Mouse (Mus musculus) intestine, embryonic 14.5 days (tissue): ENCODE measurements around the gene Tmeff2. TPM values are rescaled to one million over a fixed set of nuclear protein-coding genes. Genes with fewer than 3 reads are reported as not detected.

Source experiments
- ATAC-seq: fragments of 200-750 bp; cut with Nextera tagmentation; replicated peaks from 2 replicates; pipeline ENCODE4 v1.8.0; 2017; ENCODE audit warnings: low read depth, moderate number of reproducible peaks, moderate TSS enrichment, moderate library complexity; ENCODE audit not compliant: low FRiP score, low TSS enrichment
- DNase-seq: peaks from one replicate; pipeline ENCODE4 v3.0.0-alpha.2; 2018; ENCODE audit warnings: low spot score
- H3K27ac ChIP-seq: fragments of 300-500 bp; sonication (generic); 2 replicates; pipeline ENCODE4 v1.5.1; 2014; ENCODE audit warnings: low read depth, mild to moderate bottlenecking, control low read depth
- H3K27me3 ChIP-seq: fragments of 300-500 bp; sonication (generic); replicated peaks from 2 replicates; pipeline ENCODE4 v1.6.1; 2014; ENCODE audit warnings: low read length, control low read depth; ENCODE audit not compliant: control insufficient read depth, insufficient read depth
- H3K36me3 ChIP-seq: fragments of 300-500 bp; sonication (generic); 2 replicates; pipeline ENCODE4 v1.6.1; 2014; ENCODE audit warnings: low read length, control low read depth; ENCODE audit not compliant: control insufficient read depth, insufficient read depth
- H3K4me1 ChIP-seq: fragments of 300-500 bp; sonication (generic); replicated peaks from 2 replicates; pipeline ENCODE4 v1.6.1; 2014; ENCODE audit warnings: low read length, control low read depth, mixed read lengths; ENCODE audit not compliant: control insufficient read depth, insufficient read depth
- H3K4me2 ChIP-seq: fragments of 300-500 bp; sonication (generic); 2 replicates; pipeline ENCODE4 v1.6.1; 2014; ENCODE audit warnings: low read length
- H3K4me3 ChIP-seq: fragments of 300-500 bp; sonication (generic); 2 replicates; pipeline ENCODE4 v1.5.1; 2014; ENCODE audit warnings: low read depth, low read length, control low read depth, mixed read lengths
- H3K9ac ChIP-seq: fragments of 300-500 bp; sonication (generic); 2 replicates; pipeline ENCODE4 v1.6.1; 2014; ENCODE audit warnings: mild to moderate bottlenecking, low read length
- H3K9me3 ChIP-seq: fragments of 300-500 bp; sonication (generic); 2 replicates; pipeline ENCODE4 v1.6.1; 2016; ENCODE audit warnings: low read length, control low read depth; ENCODE audit not compliant: control insufficient read depth
- WGBS: fragments of 180-500 bp; shearing (Covaris S2); extraction: QIAGEN DNeasy Blood & Tissue Kit; methylation state at CpG from one replicate; pipeline ENCODE4 v1.1.7; 2014; 5-methylcytosine and 5-hydroxymethylcytosine counted together
- polyA plus RNA-seq: library from polyadenylated mRNA; unstranded; fragments of >200 nt; fragmentation: Nextera tagmentation; extraction: Ambion mirVana; gene quantifications from 2 replicates; pipeline ENCODE4 v1.2.1, GENCODE M21; 2014

Tmeff2 gene
- polyA plus RNA-seq, 1 experiment from 2014 or later: 20.7 TPM

- Histone ChIP-seq H3K27ac (no peak overlapping the region), H3K9me3 (no peaks in the 10 kb centered on the region), H3K4me2 (no peak overlapping the region), H3K9ac (no peak overlapping the region), H3K4me3 (no peak overlapping the region), H3K4me1 (no peaks in the 10 kb centered on the region), H3K36me3 (no peaks in the 10 kb centered on the region), H3K27me3 (no peaks in the 10 kb centered on the region)
- no peak for DNase-seq
- ATAC-seq: no peak
- 78% methylated on average over 3 of the region's 3 CpGs for WGBS
Observed at GRCm38 (mm10) chr1:50999793-51000192, 99.3 kb downstream of the Tmeff2 start.

DNA sequence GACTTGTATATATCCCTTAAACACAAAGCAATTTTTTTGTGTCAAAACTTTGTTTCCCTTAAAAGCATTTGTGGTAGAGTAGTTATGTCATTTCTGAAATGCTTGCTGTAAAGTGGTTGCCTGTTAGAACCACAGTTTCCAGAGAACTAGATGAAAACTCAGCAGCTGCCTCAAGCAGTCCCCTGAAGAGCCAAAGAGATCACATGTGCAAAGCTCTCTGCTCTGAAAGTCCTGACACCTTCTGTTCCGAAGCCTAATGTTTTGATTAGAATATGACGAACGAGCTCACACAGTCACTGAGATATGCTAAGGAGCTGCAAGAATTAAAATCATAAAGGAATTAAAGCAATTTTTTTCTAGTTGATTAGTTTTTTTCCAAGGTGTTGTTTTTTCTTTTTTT is 107.9 kb downstream of the Tmeff2 start:
- 64% methylated on average over 3 of the region's 3 CpGs for WGBS
- Histone ChIP-seq H3K4me1 (no peaks in the 10 kb centered on the region), H3K36me3 (no peaks in the 10 kb centered on the region), H3K4me3 (no peak overlapping the region), H3K9me3 (no peaks in the 10 kb centered on the region), H3K27ac (no peak overlapping the region), H3K9ac (no peak overlapping the region), H3K4me2 (no peak overlapping the region), H3K27me3 (no peaks in the 10 kb centered on the region)
- DNase-seq (no peak), ATAC-seq (no peak)

- Histone ChIP-seq H3K27ac (no peak overlapping the region), H3K4me1 (no peaks in the 10 kb centered on the region), H3K9ac (no peak overlapping the region), H3K27me3 (no peaks in the 10 kb centered on the region), H3K9me3 (no peaks in the 10 kb centered on the region), H3K36me3 (no peaks in the 10 kb centered on the region), H3K4me3 (no peak overlapping the region), H3K4me2 (no peak overlapping the region)
- DNase-seq (no peak), ATAC-seq (no peak)
- 67% methylated on average over 5 of the region's 5 CpGs for WGBS
Observed at GRCm38 (mm10) chr1:51040249-51040648, 139.8 kb downstream of the Tmeff2 start.

DNA sequence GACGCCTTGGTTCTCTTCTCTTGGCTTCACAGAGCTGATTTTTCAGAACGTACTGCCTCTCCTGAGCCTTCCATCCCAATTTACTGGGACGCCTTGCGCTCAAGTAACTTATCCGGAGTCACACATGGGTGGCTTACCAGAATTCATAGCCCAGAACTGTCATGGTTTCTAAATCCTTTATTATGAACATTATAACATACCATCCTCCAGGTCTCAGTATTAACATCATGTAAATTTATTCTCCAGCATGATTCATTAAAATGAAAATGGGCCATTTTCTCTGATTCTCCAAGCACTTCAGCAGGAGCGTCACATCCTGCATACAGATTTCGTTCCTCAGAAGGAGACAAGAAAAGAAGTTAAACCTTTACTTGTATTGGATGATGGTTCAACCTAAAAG is 144.4 kb downstream of the Tmeff2 start:
- Histone ChIP-seq H3K9ac (no peak overlapping the region), H3K36me3 (no peaks in the 10 kb centered on the region), H3K4me3 (no peak overlapping the region), H3K4me1 (no peaks in the 10 kb centered on the region), H3K9me3 (no peaks in the 10 kb centered on the region), H3K4me2 (no peak overlapping the region), H3K27me3 (no peaks in the 10 kb centered on the region), H3K27ac (no peak overlapping the region)
- ATAC-seq (no peak), DNase-seq (no peak)
- 91% methylated on average over 7 of the region's 7 CpGs for WGBS

GRCm38 (mm10) chr1:51064549-51064948 is 164.1 kb downstream of the Tmeff2 start:
- DNase-seq (no peak), ATAC-seq (no peak)

DNA sequence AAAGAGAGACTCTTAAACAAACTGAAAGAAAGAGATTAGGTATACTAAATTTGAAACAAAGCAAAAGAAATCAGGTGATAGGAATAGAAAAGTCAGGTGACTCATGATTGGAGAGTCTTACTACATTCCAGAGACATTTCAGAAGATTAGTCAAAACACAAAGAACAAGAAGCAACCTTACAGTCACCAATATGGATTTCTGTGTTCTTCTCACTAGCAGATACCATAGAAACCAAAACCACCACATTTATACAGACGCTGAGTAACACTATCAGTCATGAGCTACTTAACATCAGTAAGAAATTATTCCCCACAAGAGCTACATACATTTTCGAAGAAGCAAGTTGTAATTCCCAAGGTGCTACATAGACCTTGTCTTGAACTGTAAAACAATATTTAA is 165.2 kb downstream of the Tmeff2 start:
- WGBS: 86% methylated on average over 2 of the region's 2 CpGs
- Histone ChIP-seq H3K4me3 (no peak overlapping the region), H3K27ac (no peak overlapping the region), H3K36me3 (no peaks in the 10 kb centered on the region), H3K4me2 (no peak overlapping the region), H3K9ac (no peak overlapping the region), H3K4me1 (peaks cover 4% of the 10 kb centered on the region; the same call in 1 of the 2 replicates), H3K9me3 (no peaks in the 10 kb centered on the region), H3K27me3 (no peaks in the 10 kb centered on the region)
- ATAC-seq (no peak), DNase-seq (no peak)

More at GRCm38 (mm10) chr1:51064549-51064948, 164.1 kb downstream of the Tmeff2 start:
- Histone ChIP-seq H3K36me3 (no peaks in the 10 kb centered on the region), H3K4me3 (no peak overlapping the region), H3K9me3 (no peaks in the 10 kb centered on the region), H3K9ac (no peak overlapping the region), H3K4me1 (peaks cover 4% of the 10 kb centered on the region; the same call in 1 of the 2 replicates), H3K4me2 (no peak overlapping the region), H3K27me3 (no peaks in the 10 kb centered on the region), H3K27ac (no peak overlapping the region)

GRCm38 (mm10) chr1:51068814-51069213 is 168.4 kb downstream of the Tmeff2 start:
- Histone ChIP-seq H3K27me3 (no peaks in the 10 kb centered on the region), H3K36me3 (no peaks in the 10 kb centered on the region), H3K4me1 (peaks cover 4% of the 10 kb centered on the region; the same call in 1 of the 2 replicates), H3K4me2 (no peak overlapping the region), H3K4me3 (no peak overlapping the region), H3K27ac (no peak overlapping the region), H3K9ac (no peak overlapping the region), H3K9me3 (no peaks in the 10 kb centered on the region)
- 80% methylated on average over 3 of the region's 3 CpGs for WGBS
- DNase-seq (no peak), ATAC-seq (no peak)

- WGBS: 80% methylated on average over 2 of the region's 2 CpGs
- DNase-seq (no peak), ATAC-seq (no peak)
- H3K27ac ChIP-seq: no peak overlapping the region
- H3K9me3 ChIP-seq: no peaks in the 10 kb centered on the region
- H3K27me3 ChIP-seq: no peaks in the 10 kb centered on the region
- H3K9ac ChIP-seq: no peak overlapping the region
- H3K4me3 ChIP-seq: no peak overlapping the region
- H3K4me2 ChIP-seq: no peak overlapping the region
- peaks cover 4% of the 10 kb centered on the region; the same call in 1 of the 2 replicates for H3K4me1 ChIP-seq
- H3K36me3 ChIP-seq: no peaks in the 10 kb centered on the region
Observed at GRCm38 (mm10) chr1:51069288-51069687, 168.8 kb downstream of the Tmeff2 start.

- 79% methylated on average over 3 of the region's 3 CpGs for WGBS
- ATAC-seq: no peak
- H3K9ac ChIP-seq: no peak overlapping the region
- no peaks in the 10 kb centered on the region for H3K27me3 ChIP-seq
- H3K9me3 ChIP-seq: no peaks in the 10 kb centered on the region
- H3K4me1 ChIP-seq: no peaks in the 10 kb centered on the region
- no peak overlapping the region for H3K27ac ChIP-seq
- H3K36me3 ChIP-seq: no peaks in the 10 kb centered on the region
- H3K4me2 ChIP-seq: no peak overlapping the region
- DNase-seq: no peak
- H3K4me3 ChIP-seq: no peak overlapping the region
Observed at GRCm38 (mm10) chr1:51074076-51074475, 173.6 kb downstream of the Tmeff2 start.
